Mouse (Mus musculus) limb, embryonic 12.5 days (tissue): ENCODE data around the gene Rap1gap. TPM values are rescaled to one million over a fixed set of nuclear protein-coding genes. Genes with fewer than 3 reads are reported as not detected.
A peak's percentile ranks its signal among the peaks of the same experiment; 100 is the strongest.

Experiments used
- ATAC-seq: fragments of 200-750 bp; cut with Nextera tagmentation; 2 replicates; pipeline ENCODE4 v1.8.0; 2017; ENCODE audit warnings: low read depth, moderate TSS enrichment; ENCODE audit not compliant: insufficient number of reproducible peaks, insufficient read depth, low FRiP score, low TSS enrichment
- H3K27ac ChIP-seq: fragments of 300-500 bp; sonication (generic); 2 replicates; pipeline ENCODE4 v1.5.1; 2016; ENCODE audit warnings: mild to moderate bottlenecking, moderate library complexity
- H3K27me3 ChIP-seq: fragments of 300-500 bp; sonication (generic); 2 replicates; pipeline ENCODE4 v1.6.1; 2016; ENCODE audit warnings: mild to moderate bottlenecking, moderate library complexity
- H3K36me3 ChIP-seq: fragments of 300-500 bp; sonication (generic); 2 replicates; pipeline ENCODE4 v1.6.1; 2016; ENCODE audit warnings: mild to moderate bottlenecking, moderate library complexity
- H3K4me1 ChIP-seq: fragments of 300-500 bp; sonication (generic); replicated peaks from 2 replicates; pipeline ENCODE4 v1.6.1; 2016
- H3K4me2 ChIP-seq: fragments of 300-500 bp; sonication (generic); 2 replicates; pipeline ENCODE4 v1.6.1; 2016; ENCODE audit warnings: mild to moderate bottlenecking, moderate library complexity
- H3K4me3 ChIP-seq: fragments of 300-500 bp; sonication (generic); replicated peaks from 2 replicates; pipeline ENCODE4 v1.5.1; 2016; ENCODE audit warnings: mild to moderate bottlenecking
- H3K9ac ChIP-seq: fragments of 300-500 bp; sonication (generic); replicated peaks from 2 replicates; pipeline ENCODE4 v1.6.1; 2016; ENCODE audit warnings: mild to moderate bottlenecking, moderate library complexity
- H3K9me3 ChIP-seq: fragments of 300-500 bp; sonication (generic); 2 replicates; pipeline ENCODE4 v1.6.1; 2016; ENCODE audit warnings: mild to moderate bottlenecking, moderate library complexity
- WGBS: fragments of 180-500 bp; shearing (Covaris S2); methylation state at CpG from one replicate; pipeline ENCODE4 v1.1.7; 2016; 5-methylcytosine and 5-hydroxymethylcytosine counted together
- polyA plus RNA-seq: library from polyadenylated mRNA; unstranded; fragments of >200 nt; fragmentation: Nextera tagmentation; extraction: Ambion mirVana; gene quantifications from 2 replicates; pipeline ENCODE4 v1.2.1, GENCODE M21; 2016

The Rap1gap gene
- polyA plus RNA-seq, 1 experiment from 2014 or later: 5.9 TPM

DNA sequence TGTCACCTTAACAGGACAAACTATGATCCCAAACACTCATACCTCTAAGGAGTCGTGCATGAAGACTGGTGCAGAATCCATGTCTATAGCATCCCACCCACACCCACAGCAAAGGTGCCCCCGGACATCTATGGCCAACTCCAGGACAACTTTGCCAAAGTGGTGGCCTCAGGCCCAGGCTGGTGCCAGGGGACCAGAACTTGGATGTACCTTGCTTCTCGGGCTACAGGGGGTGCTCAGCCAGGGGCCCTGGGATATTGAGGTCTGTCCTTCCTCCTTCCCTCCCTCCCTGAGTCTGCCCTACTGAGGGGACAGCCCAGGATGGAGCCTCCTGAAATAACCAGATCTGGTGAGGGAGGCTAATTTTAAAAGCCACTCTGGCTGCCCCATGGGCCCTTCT lies 67.8 kb downstream of the Rap1gap start:
- Histone ChIP-seq H3K4me3 (no peak overlapping the region), H3K9me3 (no peaks in the 10 kb centered on the region), H3K4me2 (no peak overlapping the region), H3K36me3 (no peaks in the 10 kb centered on the region), H3K27ac (no peak overlapping the region), H3K9ac (no peak overlapping the region), H3K4me1 (peaks cover 27% of the 10 kb centered on the region), H3K27me3 (peaks cover 35% of the 10 kb centered on the region)
- 76% methylated on average over 3 of the region's 3 CpGs for WGBS
- ATAC-seq: no peak

DNA sequence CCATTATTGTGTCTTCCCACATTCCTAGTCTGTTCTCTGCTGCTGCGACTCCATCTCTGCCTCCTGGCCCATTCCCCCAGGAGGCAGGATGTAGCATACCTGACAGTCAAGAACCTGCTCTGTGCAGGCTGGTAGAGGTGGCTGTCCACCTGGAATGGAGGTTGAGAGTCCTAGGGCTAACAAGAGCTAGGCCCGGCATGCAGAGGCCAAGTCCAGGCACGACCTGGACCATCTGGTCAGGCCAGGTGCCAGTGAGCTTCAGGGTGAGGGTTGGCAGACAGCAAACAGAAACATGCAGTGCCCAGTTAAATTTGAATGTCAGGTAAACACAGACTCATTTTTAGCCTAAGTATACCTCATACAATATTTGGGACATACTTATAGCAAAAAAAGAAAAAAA lies 68.4 kb downstream of the Rap1gap start:
- Histone ChIP-seq H3K27me3 (peaks cover 29% of the 10 kb centered on the region), H3K36me3 (no peaks in the 10 kb centered on the region), H3K27ac (no peak overlapping the region), H3K9ac (no peak overlapping the region), H3K4me3 (no peak overlapping the region), H3K4me2 (no peak overlapping the region), H3K4me1 (peaks cover 21% of the 10 kb centered on the region), H3K9me3 (no peaks in the 10 kb centered on the region)
- no peak for ATAC-seq
- WGBS: 82% methylated on average over 3 of the region's 3 CpGs

DNA sequence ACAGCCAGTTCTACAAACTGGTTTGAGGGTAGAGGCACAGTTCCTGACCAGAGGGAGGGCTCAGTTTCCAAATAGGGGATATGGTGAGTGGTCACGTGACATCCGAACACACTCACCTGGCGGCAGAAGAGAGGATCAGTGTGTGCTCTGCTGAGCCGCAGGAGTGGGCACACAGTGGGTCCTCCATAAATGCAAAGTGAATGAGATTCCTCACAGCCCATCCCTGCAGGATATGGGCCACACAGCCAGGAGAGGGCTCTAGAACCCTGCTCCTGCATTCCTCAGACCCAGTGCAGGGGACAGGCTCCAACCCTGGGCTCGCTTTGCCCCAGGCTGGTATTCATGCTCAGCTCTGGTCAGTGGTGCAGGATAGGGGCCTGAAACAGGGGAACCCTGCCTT lies 68.9 kb downstream of the Rap1gap start:
- Histone ChIP-seq H3K27ac (no peak overlapping the region), H3K27me3 (peaks cover 24% of the 10 kb centered on the region), H3K4me2 (no peak overlapping the region), H3K9me3 (no peaks in the 10 kb centered on the region), H3K4me3 (no peak overlapping the region), H3K9ac (no peak overlapping the region), H3K4me1 (peaks cover 16% of the 10 kb centered on the region), H3K36me3 (no peaks in the 10 kb centered on the region)
- WGBS: 67% methylated on average over 5 of the region's 5 CpGs
- no peak for ATAC-seq

DNA sequence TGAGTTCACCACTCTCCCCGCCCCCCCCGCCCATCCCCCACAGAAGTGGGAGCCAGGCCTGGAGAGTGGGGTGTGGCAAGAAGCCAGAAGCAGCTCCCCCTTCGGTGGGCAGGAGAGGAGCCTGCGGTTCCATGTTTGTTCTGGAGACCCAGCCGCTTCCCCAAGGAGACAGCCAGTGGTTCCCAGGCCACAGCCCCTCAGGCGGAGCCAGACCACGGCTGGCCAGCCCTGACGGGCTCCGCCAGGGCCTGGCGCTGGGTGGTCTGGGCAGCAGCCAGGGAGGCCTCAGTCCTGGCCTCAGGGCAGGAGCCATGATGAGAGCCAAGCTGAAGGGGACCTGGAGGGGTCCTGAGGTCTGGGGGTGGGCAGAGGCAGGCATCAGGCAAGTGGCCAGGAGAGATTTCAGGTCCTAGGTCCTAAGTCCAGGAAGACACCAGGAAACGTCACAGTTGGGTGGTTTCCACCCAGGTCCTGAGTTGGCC lies 71.7 kb downstream of the Rap1gap start:
- Histone ChIP-seq H3K27me3 (peaks cover 8% of the 10 kb centered on the region), H3K9me3 (no peaks in the 10 kb centered on the region), H3K4me3 (no peak overlapping the region), H3K36me3 (no peaks in the 10 kb centered on the region), H3K4me1 (peaks cover 10% of the 10 kb centered on the region), H3K27ac (no peak overlapping the region), H3K9ac (no peak overlapping the region; the same call in 1 of the 2 replicates), H3K4me2 (no peak overlapping the region)
- 56% methylated on average over 11 of the region's 11 CpGs for WGBS
- no peak for ATAC-seq

DNA sequence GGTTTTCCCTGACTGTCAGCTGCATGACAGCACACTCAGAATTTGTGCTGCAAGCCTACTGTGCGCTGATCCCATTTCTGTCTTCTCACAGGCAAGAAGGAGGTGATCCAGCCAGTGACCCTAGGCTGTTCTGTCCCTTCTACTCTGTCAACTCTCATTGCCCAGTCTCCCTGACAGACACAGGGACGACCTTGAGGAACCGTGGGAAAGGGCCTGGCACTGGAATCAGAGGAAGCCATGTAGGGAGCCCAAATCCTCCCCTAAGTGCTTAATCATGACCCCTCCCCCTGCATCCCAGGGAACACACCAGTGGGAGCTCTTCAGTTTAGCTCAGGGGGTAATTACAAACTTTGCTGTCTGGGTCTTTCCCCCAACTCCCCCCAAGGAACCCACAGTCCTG lies 73.2 kb downstream of the Rap1gap start:
- H3K36me3 ChIP-seq: no peaks in the 10 kb centered on the region
- no peak overlapping the region for H3K9ac ChIP-seq
- H3K9me3 ChIP-seq: no peaks in the 10 kb centered on the region
- no peak overlapping the region for H3K27ac ChIP-seq
- no peak overlapping the region for H3K4me3 ChIP-seq
- H3K4me1 ChIP-seq: peaks cover 10% of the 10 kb centered on the region
- peaks cover 3% of the 10 kb centered on the region; the same call in 1 of the 2 replicates for H3K27me3 ChIP-seq
- H3K4me2 ChIP-seq: no peak overlapping the region
- no peak for ATAC-seq
- WGBS: 61% methylated on average over 3 of the region's 3 CpGs

DNA sequence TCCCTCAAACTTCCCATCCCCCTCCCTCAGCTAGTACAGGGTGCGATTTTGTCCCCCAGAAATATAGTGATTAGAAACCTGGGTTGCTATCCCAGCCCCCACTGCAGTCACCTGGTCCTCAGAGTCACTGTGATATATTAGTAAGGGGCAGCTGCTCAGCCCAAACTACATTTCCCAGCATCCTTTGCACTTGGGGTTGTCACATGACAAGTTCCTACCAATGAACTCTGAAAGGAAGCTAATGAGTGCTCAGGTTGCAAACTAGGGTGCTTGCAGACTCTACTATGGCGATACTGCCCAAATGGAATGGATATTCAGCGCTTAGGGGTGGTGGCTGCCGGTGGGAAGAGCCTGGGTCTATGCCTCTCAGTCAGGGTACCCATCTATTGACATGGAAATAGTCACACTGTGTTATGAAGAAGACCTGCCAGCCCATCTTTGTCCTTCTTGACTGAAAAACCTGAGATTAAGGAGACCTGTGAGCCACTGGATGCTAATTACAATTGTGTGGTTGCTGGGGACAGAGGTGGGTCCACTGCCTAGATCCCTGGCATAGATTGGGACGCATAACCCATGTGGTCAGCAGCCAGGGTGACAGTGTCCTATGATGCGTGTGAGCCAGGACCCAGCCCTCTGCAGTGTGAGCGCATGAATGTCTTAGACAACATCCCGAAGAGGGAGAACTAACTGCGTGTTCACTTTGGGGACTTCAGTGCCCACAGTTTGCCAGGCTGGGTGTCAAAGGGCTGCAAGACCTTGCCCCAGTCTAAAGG lies 74.8 kb downstream of the Rap1gap start:
- Histone ChIP-seq H3K27ac (no peak overlapping the region), H3K9ac (no peak overlapping the region), H3K36me3 (no peaks in the 10 kb centered on the region), H3K4me2 (peak overlapping the region; percentile 43), H3K9me3 (no peaks in the 10 kb centered on the region), H3K4me3 (no peak overlapping the region), H3K4me1 (peaks cover 10% of the 10 kb centered on the region), H3K27me3 (no peaks in the 10 kb centered on the region)
- ATAC-seq: 0 out of 2 replicates have a peak, but pooled peaks have one; percentile 40
- WGBS: 51% methylated on average over 9 of the region's 9 CpGs

DNA sequence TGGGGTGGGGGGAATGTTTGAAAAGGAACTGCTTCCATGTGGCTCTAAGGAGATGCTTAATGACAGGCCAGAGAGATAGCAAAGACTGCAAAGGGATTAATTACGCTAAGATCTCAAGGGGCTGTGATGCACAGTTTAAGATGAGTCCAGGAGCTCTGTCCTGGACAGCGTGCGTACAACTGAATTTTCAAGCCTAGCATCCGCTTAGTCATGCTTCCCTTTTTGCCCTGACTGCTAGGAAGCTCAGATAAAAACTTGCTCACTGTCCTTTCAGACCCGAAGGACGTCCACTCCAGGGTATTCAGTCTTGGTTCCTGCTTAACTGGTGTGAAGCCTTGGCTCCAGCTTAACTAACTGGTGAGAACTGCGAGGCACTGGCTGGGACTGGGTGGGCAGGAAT lies 75.8 kb downstream of the Rap1gap start:
- Histone ChIP-seq H3K27me3 (no peaks in the 10 kb centered on the region), H3K4me2 (no peak overlapping the region), H3K36me3 (no peaks in the 10 kb centered on the region), H3K27ac (no peak overlapping the region), H3K4me1 (peaks cover 10% of the 10 kb centered on the region), H3K4me3 (no peak overlapping the region), H3K9me3 (no peaks in the 10 kb centered on the region), H3K9ac (no peak overlapping the region)
- ATAC-seq: no peak
- WGBS: 88% methylated on average over 7 of the region's 7 CpGs

DNA sequence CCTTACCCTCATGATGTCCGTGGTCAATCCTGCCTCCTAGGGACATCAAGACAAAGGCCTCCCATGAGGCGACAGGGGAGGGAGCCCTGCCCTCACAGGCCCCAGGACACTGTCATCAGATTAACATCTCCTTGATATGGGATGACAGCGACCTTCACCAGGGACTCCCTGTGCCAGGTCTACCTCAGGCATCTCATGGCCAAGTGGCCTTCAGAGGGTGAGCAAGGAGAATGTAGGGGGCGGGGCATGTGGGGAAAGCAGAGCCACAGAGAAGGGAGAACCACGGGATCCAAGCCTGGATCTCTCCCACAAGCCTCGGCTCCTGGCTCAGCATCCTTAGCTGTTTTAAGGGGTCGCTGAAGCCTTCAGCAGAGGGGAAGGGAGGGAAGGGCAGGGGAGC lies 79.3 kb downstream of the Rap1gap start:
- ATAC-seq: no peak
- no peak overlapping the region for H3K27ac ChIP-seq
- 72% methylated on average over 7 of the region's 7 CpGs for WGBS
- no peak overlapping the region for H3K4me2 ChIP-seq
- no peaks in the 10 kb centered on the region for H3K36me3 ChIP-seq
- H3K9me3 ChIP-seq: no peaks in the 10 kb centered on the region
- no peak overlapping the region for H3K4me3 ChIP-seq
- H3K4me1 ChIP-seq: peaks cover 5% of the 10 kb centered on the region; the same call in 1 of the 2 replicates
- no peak overlapping the region for H3K9ac ChIP-seq
- H3K27me3 ChIP-seq: no peaks in the 10 kb centered on the region

DNA sequence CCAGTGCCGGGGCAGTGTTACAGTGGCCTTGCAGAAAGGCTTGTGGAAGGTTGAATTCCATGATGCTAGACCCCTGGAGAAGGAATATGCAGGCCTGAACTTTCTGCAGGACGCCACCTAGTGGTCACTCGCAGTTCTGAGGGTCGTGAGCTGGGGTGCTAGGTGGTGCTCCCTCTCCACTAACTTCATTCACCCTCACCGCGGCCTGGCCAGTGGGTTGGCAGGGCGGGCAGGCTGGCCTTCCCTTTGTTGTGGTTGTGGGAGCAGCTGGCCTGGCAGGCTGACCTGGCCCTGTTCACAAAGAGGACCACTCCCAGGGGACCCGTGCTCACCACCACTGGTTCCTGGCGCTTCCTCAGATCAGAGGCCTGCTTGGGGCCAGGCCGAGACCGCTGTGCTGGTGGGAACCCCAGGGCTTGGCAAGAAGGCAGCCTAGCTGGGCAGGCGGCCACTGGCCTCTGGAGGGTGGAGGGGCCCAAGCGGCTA lies 80.0 kb downstream of the Rap1gap start:
- 71% methylated on average over 13 of the region's 13 CpGs for WGBS

DNA sequence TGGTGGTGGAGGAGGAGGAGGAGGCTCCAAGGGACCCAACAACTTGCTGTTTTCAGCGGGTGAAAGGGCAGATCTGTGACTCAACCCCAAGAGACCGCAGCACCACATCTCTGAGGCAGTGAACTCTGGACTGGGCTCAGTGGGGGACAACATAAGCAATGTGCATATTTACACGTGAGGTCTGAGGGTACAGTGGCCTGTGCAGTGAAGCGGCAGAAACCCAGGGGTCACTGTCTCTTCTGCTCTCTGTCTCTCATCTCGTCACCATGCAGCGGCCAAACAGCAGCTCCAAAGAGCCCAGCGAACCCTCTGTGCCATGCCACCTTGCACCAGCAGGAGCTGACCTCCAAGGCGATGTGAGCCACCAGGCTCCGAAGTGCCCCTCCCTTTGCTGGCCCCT lies 82.6 kb downstream of the Rap1gap start:
- H3K27ac ChIP-seq: no peak overlapping the region
- peaks cover 20% of the 10 kb centered on the region for H3K4me1 ChIP-seq
- H3K9ac ChIP-seq: no peak overlapping the region
- H3K9me3 ChIP-seq: no peaks in the 10 kb centered on the region
- no peaks in the 10 kb centered on the region for H3K36me3 ChIP-seq
- WGBS: 88% methylated on average over 9 of the region's 9 CpGs
- no peaks in the 10 kb centered on the region for H3K27me3 ChIP-seq
- no peak overlapping the region for H3K4me3 ChIP-seq
- ATAC-seq: no peak
- no peak overlapping the region for H3K4me2 ChIP-seq

More for the DNA sequence above, 80.0 kb downstream of the Rap1gap start:
- Histone ChIP-seq H3K4me3 (no peak overlapping the region), H3K4me1 (peaks cover 8% of the 10 kb centered on the region; the same call in 1 of the 2 replicates), H3K9me3 (no peaks in the 10 kb centered on the region), H3K36me3 (no peaks in the 10 kb centered on the region), H3K4me2 (no peak overlapping the region), H3K27ac (no peak overlapping the region), H3K27me3 (no peaks in the 10 kb centered on the region), H3K9ac (no peak overlapping the region)
- ATAC-seq: no peak

DNA sequence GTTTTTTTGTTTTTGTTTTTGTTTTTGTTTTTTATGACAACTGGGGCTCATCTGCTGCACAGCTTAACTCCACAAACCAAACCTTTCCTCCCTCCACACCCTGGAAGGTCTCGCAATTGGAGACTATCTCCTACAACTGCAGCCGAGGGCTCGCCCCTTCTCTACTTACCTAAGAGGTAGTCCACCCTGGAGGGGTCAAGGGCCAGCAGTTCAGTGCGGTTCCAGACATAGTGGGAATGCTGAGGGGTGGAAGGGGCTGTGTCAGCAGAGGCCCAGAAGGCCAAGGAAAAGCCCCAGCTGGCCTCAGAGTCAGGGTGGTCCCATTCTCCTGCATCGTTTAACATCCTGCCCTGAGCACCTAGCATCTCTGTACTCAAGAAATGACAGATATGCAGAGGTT lies 83.1 kb downstream of the Rap1gap start:
- H3K9me3 ChIP-seq: no peaks in the 10 kb centered on the region

More for the DNA sequence above, 83.1 kb downstream of the Rap1gap start:
- H3K4me1 ChIP-seq: peaks cover 25% of the 10 kb centered on the region
- ATAC-seq: no peak
- H3K27me3 ChIP-seq: no peaks in the 10 kb centered on the region
- H3K9ac ChIP-seq: no peak overlapping the region
- no peak overlapping the region for H3K27ac ChIP-seq
- no peak overlapping the region for H3K4me2 ChIP-seq
- WGBS: 70% methylated on average over 5 of the region's 5 CpGs
- no peaks in the 10 kb centered on the region for H3K36me3 ChIP-seq
- H3K4me3 ChIP-seq: no peak overlapping the region
